Mouse (Mus musculus) layer of hippocampus, adult 8-10 months (tissue): ENCODE results near the gene Tmem229b. TPM values are rescaled to one million over a fixed set of nuclear protein-coding genes. Genes with fewer than 3 reads are reported as not detected.
A peak's percentile ranks its signal among the peaks of the same experiment; 100 is the strongest.
"Not testable (repeated sequence)": the region's sequence is repeated elsewhere in the genome, so short reads cannot be mapped to it uniquely, and the experiment has no call there.

ENCODE experiments used
- DNase-seq, 2 experiments: peaks; one replicate each; pipeline ENCODE4 v3.0.0; 2022; ENCODE audit warnings: low spot score in 2 of 2
- total RNA-seq, 4 experiments: library from RNA; stranded (reverse); gene quantifications; 2 replicates each; pipeline ENCODE4 v1.2.4; 2022

Gene Tmem229b
- total RNA-seq, 4 experiments from 2014 or later = 26.8 to 32.8 (median 29.8) TPM

DNA sequence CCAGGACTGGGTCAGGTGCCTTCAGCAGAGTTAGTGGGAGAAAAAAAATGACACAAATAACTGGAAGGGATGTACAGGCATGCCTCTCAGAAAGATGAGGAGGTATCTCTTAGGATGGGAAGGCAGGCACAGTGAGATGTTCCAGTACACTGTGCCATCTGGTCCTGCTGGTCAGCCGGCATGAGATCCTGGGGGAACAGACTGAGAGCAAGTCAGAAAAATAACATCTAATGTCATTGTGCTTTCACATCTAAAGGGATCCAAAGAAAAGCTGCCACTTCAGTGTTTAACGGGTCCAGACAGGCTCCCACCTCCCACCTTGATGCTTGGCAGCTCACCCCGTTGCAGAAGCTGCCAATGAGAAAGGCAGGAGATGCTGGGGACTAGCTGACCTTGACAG, 54.9 kb downstream of the Tmem229b start:
- peak in 1 of 2 experiments; percentile 19 for DNase-seq

DNA sequence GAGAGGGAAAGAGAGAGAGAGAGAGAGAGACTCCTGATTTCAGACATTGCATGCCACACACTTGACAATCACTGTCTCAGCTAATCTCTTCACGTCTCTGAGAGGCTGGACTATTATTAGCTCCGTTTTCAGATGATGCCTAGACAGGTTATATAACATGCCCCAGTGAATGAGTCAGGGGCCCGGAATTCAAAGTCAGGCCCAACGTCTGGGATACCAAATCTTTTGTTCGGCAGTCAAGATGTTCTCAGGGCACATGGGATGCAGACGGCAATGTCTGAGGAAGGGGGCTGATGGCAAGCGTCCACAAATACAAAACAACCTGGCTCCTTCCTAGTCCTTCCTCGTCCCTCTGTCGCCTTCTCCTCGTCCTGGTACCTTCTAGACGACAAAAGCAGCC, 55.4 kb downstream of the Tmem229b start:
- DNase-seq = peak in 1 of 2 experiments; percentile 11

DNA sequence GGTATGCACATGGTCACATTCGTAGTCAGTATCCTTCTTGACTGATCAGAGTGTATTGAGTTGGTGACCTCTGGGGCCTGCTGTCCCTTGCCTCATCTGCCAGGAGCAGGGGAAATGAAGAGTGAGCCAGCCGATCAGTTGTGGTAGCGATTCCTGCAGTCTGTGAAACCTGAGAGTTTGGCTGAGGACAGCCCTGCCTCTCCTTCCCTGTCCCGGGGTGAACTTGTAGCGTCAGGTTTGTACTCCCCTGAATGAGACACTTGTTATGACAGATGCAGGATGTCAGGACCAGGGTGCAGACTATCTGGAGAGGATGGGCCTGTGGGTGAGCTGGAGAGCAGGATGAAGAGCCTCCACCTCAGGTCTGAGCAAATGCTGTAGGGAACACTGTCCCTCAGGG, 59.8 kb downstream of the Tmem229b start:
- no peak for DNase-seq

DNA sequence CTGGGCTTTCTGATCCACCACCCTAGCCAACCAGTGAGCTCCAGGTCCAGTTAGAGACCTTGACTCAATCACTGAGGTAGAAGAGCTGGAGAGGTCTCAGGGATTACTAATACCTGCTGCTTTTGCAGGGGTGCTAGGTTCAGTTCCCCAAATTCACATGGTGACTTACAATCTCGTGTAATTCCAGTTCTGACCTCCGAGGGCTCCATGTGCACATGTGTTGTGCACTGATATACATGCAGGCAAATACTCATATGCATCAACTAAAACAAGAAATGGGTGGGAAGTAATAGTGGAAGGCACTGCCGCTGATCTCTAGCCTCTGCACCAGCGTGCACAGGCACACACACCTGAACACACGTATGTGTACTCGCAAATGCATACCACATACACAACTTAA, 60.3 kb downstream of the Tmem229b start:
- DNase-seq = no peak

DNA sequence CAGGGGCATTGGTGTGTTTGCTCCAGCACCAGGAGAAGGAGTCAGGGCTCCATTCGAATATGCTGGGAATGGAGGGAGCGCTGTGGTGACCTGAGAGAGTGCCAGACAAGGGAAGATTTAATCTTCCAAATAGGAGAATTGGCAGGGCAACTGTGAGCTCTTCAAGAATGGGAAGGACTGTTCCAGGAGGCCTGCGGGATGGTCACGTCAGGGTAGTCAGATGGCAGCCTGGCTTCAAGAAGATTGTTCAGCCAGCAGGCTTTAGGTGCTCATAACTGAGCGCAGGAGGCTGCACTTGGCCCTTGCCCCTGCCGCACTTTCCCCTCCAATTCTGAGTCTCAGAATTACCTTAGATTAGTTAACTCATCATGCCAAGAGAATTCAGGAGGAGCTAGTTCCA, 64.5 kb downstream of the Tmem229b start:
- DNase-seq = no peak

DNA sequence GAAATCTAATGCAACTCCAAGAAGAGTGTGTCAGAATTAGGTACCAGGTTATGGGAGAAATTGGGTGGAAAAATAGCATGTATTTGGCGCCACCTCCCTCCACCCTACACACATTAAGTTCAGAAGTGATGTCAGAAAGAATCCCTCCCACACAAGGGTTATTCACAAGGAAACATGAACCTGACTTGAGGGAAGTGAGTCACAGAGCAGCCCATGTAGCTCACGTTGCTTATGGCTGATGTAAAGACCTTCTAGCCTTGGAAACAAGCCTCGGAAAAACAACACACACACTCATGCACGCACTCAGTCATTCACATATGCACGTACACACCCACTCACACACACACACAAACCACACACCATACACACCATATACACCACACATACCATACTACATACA, 67.3 kb downstream of the Tmem229b start:
- no peak for DNase-seq

DNA sequence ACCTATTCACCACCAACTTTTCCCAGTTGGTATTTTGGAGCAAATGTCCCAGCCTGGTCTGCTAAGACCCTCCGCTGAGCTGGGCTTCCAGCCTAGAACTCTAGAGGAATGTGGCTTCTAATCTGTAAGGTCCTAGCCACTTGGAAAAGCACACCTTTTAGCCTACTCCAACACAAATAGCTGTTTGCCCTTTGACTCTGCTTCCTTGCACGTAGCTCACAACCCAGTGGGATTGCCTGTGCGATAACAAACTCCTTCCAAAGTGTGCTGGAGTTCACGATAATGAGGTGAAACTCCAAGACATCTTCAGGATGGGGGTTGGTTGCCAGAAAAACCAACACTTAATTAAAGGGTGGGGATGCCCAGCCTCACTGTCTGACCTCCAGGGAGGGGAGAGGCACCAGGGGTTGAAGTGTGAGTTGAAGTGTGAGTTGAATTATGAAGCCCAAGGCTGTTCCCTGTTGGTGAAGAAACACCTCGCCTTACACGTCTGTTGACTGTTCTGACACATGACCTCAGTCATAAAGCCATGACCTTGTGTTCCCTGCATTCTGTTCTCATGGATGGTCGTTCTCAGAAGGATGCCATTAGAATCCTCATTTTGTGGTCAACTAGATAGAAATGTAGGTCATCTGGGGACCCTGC, 67.9 kb downstream of the Tmem229b start:
- no peak for DNase-seq

DNA sequence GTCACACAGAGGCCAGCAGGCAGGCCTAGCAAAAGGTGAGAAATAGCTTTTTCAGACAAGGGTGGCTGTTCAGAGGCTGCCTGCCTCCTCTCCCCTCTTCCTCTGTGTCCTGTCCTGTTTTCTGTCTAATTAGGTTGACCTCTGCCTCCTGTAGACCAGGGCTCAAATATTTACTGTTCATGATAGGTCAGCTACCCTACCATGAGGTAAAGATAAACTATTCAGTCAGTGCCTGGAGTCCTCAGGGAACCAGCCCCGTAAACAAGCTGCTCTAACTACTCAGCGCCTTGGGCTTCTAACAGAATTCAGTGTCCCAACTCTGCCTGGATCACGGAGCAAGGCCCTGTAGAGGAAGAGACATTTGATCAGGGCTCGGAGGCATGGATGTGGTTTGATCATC, 70.9 kb downstream of the Tmem229b start:
- no peak for DNase-seq

DNA sequence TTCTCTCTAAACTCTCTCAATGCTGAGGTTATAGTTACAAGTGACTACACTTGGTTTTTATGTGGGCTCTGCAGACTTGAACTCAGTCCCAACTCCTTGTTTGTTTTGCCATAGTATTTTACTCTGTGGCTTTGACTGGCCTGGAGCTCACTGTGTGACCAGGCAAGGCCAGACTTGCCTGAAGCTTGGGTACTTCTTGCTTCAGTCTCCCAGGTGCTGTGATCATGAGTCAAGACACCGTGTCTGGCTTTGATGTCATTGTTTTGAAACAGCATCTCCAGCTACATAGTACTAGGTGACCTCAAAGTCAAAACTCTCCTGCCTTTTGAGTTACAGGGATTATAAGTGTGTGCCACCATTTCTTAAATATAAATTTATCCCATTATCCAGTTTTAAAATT, 77.5 kb downstream of the Tmem229b start:
- DNase-seq = no peak

DNA sequence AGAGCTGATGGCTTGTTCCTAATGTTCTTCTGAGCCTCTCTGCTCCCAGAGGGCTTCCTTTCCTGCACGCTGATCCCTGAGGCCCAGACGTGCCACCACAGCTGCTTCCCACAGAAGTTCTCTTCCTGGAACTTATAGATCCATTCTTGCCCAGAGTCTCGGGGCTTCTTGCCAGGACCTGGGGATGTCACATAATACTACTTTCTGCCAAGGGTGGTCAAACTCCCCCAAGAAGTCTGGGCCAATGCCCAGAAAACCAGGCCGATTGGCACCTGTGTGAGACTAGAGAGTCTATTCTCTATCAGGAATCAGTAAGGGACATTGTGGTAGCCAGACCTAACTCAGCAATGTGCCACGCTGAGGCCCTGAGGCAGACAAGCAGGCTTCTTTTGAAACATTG, 80.1 kb downstream of the Tmem229b start:
- DNase-seq = no peak

DNA sequence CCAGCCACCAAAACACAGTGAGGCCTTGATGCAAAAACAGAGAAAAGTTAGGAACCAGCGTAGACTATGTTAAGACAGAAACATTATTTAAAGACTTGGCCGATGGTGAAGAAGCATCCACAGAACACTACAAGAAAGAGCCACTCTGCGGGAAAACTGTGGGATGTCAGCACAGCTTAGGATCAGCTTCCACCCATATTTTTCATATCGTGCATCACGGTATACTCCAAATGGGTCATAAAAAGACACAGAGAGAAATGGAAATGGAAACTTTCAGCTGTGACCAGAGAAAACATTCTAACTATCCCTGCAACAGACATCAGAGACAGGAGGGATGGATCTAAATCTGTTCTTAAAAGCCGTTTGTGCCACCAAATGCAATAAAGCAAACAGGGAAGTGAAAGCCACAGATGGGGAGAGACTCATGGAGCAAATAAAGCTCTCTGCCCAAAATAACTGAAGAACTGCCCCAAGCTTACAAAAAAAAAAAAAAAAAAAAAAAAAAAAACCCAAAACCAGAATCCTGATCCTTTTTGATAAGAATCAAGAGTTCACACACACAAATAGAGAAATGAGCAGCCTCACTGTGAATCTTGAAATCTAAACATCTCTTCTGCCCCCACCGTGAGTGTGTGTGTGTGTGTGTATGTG, 83.8 kb downstream of the Tmem229b start:
- no peak for DNase-seq

DNA sequence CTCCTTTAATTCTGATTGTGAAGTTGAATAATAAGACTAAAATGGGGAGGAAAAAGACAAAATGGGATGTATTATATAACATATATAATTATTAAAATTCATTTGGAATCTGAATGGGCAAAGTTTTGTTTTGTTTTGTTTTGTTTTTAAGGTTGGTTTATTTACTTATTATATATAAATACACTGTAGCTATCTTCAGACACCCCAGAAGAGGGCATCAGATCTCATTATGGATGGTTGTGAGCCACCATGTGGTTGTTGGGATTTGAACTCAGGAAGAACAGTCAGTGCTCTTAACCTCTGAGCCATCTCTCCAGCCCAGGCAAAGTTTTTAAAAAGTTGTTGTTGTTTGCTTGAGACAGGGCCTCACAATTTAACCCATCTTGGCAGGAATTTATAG, 84.5 kb downstream of the Tmem229b start:
- DNase-seq = not testable (repeated sequence)

DNA sequence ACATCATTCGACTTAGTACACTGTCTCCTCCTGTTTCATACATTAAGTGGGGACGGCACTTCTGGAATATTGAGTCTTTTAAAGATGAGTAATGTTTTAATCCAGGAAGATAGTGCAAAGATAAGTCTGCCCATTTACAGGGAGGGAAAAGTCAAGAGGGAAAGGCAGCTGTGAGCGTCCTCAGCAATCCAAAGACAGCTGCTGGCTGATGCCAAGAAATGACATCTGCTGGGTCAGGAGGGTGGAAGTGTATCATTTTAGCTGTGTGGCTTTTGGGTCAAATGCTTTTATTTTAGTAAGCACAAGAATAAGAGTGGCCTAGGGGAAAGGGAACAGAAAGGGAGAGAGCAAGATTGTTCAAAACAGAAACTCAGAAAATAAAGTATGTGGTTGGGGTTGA, 85.4 kb downstream of the Tmem229b start:
- DNase-seq = no peak

DNA sequence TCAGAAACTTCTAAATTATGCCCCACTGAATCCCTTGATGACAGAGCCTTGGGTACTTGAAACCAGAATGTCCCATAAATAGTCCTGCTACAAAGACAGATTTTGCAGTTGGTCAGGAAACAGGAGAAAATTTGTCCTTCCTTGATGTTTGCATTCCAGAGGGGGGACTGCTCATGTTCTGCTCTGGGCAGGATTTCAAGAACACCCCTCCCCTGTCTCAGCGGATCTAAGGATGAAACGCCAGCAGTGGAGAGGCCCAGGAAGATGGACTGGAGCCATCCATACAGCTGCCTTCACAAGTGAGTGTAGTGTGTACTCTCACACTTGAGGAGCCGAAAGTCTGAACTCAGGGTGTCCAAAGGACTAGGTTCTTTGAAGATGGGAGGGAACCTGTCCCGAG, 86.0 kb downstream of the Tmem229b start:
- DNase-seq = no peak

DNA sequence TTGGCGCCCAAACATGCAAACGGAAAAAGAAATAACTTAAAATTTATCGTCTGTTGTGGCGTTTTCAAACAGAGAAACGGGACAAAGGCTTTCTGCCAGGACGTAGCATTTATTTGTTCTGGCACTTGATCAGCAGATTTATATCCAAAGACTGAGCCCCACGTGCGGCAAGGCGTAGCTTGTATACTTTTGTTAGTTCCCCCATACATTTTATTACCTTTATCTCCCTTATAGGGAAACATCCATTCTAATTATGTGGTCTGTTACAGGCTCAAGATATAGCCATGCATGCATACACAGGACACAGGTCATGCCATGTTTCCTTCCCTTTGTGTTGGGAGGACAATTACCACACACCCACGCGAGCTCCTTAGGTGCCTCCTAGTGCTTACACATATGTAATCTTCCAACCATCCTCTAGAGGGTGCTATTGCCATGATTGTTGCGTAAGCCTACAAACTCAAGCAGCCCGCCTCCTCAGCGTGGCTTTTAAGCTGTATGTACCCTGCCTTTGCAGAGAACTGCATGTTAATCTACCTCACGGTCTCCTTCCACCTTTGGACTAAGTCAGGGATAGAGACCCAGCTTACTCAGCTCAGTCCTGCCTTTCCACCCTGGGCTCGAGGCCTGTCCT, 88.2 kb downstream of the Tmem229b start:
- DNase-seq = peak; percentile 56 to 64

DNA sequence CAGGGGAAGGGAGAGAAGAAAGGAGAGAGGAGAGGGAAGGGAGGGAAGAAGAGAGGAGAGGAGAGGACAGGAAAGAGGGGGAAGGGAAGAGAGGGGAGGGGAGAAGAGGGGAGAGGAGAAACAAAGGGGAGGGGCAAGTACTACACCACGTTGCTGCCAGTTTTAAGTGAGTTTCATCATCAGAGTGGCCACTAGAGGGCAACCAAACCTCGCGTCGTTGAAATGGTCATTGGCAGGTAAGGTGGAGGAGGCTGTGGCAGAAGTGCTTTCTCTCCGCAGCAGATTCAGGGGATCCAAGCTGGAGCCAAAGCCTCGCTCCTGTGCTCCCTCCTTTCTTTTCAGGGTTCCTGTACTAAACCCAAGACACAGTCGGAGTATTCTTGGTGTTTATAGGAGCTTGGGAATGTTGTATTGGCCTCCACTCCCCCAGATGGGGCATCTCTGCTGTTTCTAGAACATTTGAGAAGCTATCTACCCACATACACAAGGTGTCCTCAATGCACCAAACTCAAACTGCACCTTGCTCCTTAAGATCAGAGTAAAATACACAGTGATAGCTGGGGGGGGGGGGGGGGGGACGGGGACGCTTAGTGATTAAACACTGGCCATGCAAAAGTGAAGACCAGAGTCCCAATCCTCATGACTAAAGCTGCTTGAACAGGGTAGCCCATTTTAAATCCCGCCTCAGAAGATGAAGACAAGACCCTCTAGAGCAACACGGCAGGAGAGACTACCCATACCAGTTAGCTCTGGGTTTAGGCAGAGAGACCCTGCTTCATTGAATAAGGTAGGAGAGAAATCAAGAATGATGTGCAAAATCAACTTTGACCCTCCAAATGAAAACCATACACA, 89.0 kb downstream of the Tmem229b start:
- DNase-seq = peak; percentile 71 to 84

DNA sequence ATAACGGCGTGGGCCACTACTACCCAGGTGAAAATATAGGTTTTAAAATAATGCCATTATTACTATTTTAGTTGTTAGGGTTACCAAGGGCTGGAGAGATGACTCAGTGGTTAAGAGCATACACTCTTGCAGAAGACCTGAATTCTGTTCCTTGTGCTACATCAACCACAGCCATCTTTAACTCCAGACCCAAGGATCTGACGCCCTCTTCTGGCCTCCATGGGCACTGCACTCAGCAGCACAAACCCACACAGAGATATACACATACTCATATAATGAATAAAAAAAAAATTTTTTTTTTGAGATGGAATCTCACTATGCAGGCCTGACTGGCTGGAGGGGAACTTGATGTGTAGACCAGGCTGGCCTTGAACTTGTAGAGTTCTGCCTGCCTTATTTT, 91.1 kb downstream of the Tmem229b start:
- no peak for DNase-seq

DNA sequence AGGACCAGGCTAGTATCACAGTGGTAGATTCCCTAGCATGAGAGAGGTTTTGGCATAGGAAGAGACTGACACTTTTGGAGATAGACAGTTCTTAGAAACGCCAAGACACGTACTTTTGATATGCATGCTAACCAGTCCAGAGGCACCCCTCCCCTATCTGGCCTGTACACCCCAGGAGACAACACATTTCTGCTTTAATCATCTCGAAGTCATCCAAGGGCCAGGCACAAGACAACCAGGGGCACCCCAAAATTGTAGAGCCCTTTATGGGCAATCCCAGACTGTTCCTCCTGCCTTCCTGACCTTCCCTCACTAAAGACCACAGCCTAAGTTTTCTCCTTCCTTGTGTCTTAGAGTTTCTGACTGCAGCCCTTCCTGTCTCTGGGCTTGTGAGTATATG, 91.9 kb downstream of the Tmem229b start:
- DNase-seq = no peak

DNA sequence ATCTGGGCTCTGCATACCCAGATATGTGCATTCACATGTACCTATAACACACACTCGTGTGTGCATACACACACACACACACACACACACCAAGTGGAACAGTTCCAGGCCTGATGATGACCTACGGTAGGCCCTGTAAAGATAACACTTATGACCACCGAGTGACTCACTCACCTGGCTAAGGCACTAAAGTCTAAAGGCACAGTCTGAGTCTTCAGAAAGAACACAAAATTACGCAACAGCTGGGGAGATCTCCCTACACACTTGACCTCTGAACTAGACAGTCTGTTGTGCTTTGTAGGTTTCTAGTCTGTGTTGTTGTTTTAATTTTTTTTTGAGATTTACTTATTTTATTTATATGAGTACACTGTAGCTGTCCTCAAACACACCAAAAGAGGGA, 93.0 kb downstream of the Tmem229b start:
- DNase-seq = no peak
